Mouse (Mus musculus) left cerebral cortex, postnatal 4 days (tissue): ENCODE measurements around the gene Lipo2. TPM values are rescaled to one million over a fixed set of nuclear protein-coding genes. Genes with fewer than 3 reads are reported as not detected.
"Not testable (repeated sequence)": the region's sequence is repeated elsewhere in the genome, so short reads cannot be mapped to it uniquely, and the experiment has no call there.

Source experiments
- DNase-seq: peaks from one replicate; pipeline ENCODE4 v3.0.0-alpha.2; 2022
- intact Hi-C: fragments of 180-260 bp; cut with DNase I; formaldehyde crosslinking; loops from one replicate; pipeline ENCODE4 v1.15.1; 2025
- total RNA-seq, 2 experiments: library from RNA; stranded (reverse); gene quantifications; 2 replicates each; pipeline ENCODE4 v1.2.3; 2021

Gene Lipo2
- total RNA-seq: under 1 TPM; 0.24 to 0.58 TPM

- intact Hi-C loops, DNase-seq: not testable (repeated sequence)
These were observed at the start of gene Lipo2 for GRCm38 (mm10) chr19:33751259-33751658. TSS of gene Lipo2 (minus strand) at chr19:33751359.

GRCm38 (mm10) chr19:33787359-33787758 lies 36.2 kb upstream of the Lipo2 start, which contains the start of gene Lipo1:
TSS of gene Lipo1 (minus strand) at chr19:33787459.
- intact Hi-C loops, DNase-seq: not testable (repeated sequence)

- DNase-seq: no peak
- intact Hi-C loops: no loop called here
These were observed 35.6 kb upstream of the Lipo2 start for GRCm38 (mm10) chr19:33786576-33787277.

GRCm38 (mm10) chr19:33761287-33762086 lies 10.3 kb upstream of the Lipo2 start, which contains the start of gene Lipo3:
TSS of gene Lipo3 (minus strand) at chr19:33761951.
- intact Hi-C loops: not testable (repeated sequence)

More at GRCm38 (mm10) chr19:33761287-33762086, 10.3 kb upstream of the Lipo2 start, which contains the start of gene Lipo3:
- DNase-seq: peak; percentile 22

Other genes with a start within 250 kb of the Lipo2 start
- gene Lipo4, start 233.6 kb downstream of the Lipo2 start, total RNA-seq: under 1 TPM in 1 of 2 experiments, not detected in 1; 0.22 TPM
- not detected for gene Gm8978, start 126.1 kb downstream of the Lipo2 start, total RNA-seq
- gene Lipo3, start 10.6 kb upstream of the Lipo2 start, total RNA-seq: 1 to 10 TPM; 7.6 to 8.3 TPM
- gene Lipo1, start 36.1 kb upstream of the Lipo2 start, total RNA-seq: not detected
- gene Lipf, start 209.8 kb upstream of the Lipo2 start, total RNA-seq: not detected